Comparison of ENCODE assay signal across 10 mouse cellular contexts in genomic region chr13:56251176-56251923, GRCm38 (mm10). TPM values are rescaled to one million over a fixed set of nuclear protein-coding genes. Genes with fewer than 3 reads are reported as not detected.
DNase-seq lines count a peak whose midpoint lies in the region; ATAC-seq and TF ChIP-seq lines count a peak whose summit lies in the region.
"Had no signal": no experiment of that assay in that cellular context is flagged by ENCODE, and none has a peak within 500 bp of the region (broad histone marks: within the 10 kb centered on the region; RNA-seq: fewer than 3 reads in every experiment).

No protein-coding gene starts in this region.

- no peak for TF ChIP-seq EP300 in liver, postnatal 0 days (IDR thresholded peaks at IDR 0.05; ENCODE audit: low read depth)

- no peaks in the 10 kb centered on the region for H3K9me3 ChIP-seq in neural tube, embryonic 11.5 days (ENCODE audit: control insufficient read depth, low read length)
- H3K9me3 ChIP-seq in forebrain, embryonic 10.5 days = no peaks in the 10 kb centered on the region
- 0 out of 2 replicates have a peak, but pooled peaks cover 2% of the 10 kb centered on the region for H3K9me3 ChIP-seq in limb, embryonic 11.5 days (ENCODE audit: control insufficient read depth, low read length)
- no peaks in the 10 kb centered on the region for H3K9me3 ChIP-seq in stomach, embryonic 16.5 days (replicated peaks; ENCODE audit: control insufficient read depth, low read length)
- H3K9me3 ChIP-seq in liver, postnatal 0 days (ENCODE audit: low read length) = no peaks in the 10 kb centered on the region

- peak; percentile 66 for DNase-seq in neural tube, embryonic 11.5 days (ENCODE audit: low spot score)
- no peak for DNase-seq in neural tube, embryonic 10.5 days (ENCODE audit: extremely low spot score, low spot score)
- peak; percentile 54 for DNase-seq in forebrain, embryonic 10.5 days (ENCODE audit: extremely low spot score, low spot score)
- peak; percentile 69 for DNase-seq in limb, embryonic 11.5 days (ENCODE audit: low spot score)
- DNase-seq in liver, postnatal 0 days = no peak
- no peak for DNase-seq in thymus, postnatal 10 days (ENCODE audit: low spot score in 2 of 2)

- peaks cover 86% of the 10 kb centered on the region for H3K27me3 ChIP-seq in neural tube, embryonic 11.5 days (ENCODE audit: control insufficient read depth, insufficient read depth, low read length)
- peaks cover 100% of the 10 kb centered on the region for H3K27me3 ChIP-seq in forebrain, embryonic 10.5 days (ENCODE audit: poor library complexity, severe bottlenecking)
- peaks cover 89% of the 10 kb centered on the region for H3K27me3 ChIP-seq in limb, embryonic 11.5 days (ENCODE audit: control insufficient read depth, insufficient read depth, low read length)
- H3K27me3 ChIP-seq in stomach, embryonic 16.5 days (ENCODE audit: control insufficient read depth, insufficient read depth, low read length) = peaks cover 97% of the 10 kb centered on the region
- H3K27me3 ChIP-seq in liver, postnatal 0 days (ENCODE audit: insufficient read depth, low read length) = peaks cover 90% of the 10 kb centered on the region

- peak overlapping the region; percentile 62 for H3K9ac ChIP-seq in neural tube, embryonic 11.5 days (ENCODE audit: low read length)
- peak overlapping the region; percentile 23; the same call in 1 of the 2 replicates for H3K9ac ChIP-seq in limb, embryonic 11.5 days (ENCODE audit: low read length)
- no peak overlapping the region for H3K9ac ChIP-seq in stomach, embryonic 16.5 days (ENCODE audit: low read length)
- no peak overlapping the region for H3K9ac ChIP-seq in liver, postnatal 0 days (replicated peaks)

- H3K4me3 ChIP-seq in neural tube, embryonic 11.5 days (ENCODE audit: low read depth, low read length) = peak overlapping the region; percentile 36
- peak overlapping the region; percentile 47 for H3K4me3 ChIP-seq in forebrain, embryonic 10.5 days
- peak overlapping the region; percentile 35; the same call in 1 of the 2 replicates for H3K4me3 ChIP-seq in limb, embryonic 11.5 days (ENCODE audit: low read depth, low read length)
- peak overlapping the region; percentile 37; the same call in 1 of the 2 replicates for H3K4me3 ChIP-seq in stomach, embryonic 16.5 days (replicated peaks; ENCODE audit: low read length)
- H3K4me3 ChIP-seq in liver, postnatal 0 days (ENCODE audit: low read depth, low read length) = no peak overlapping the region

- peak; percentile 5; the same call in 1 of the 2 replicates for ATAC-seq in neural tube, embryonic 11.5 days (ENCODE audit: insufficient read depth, low FRiP score, low TSS enrichment)
- no peak for ATAC-seq in limb, embryonic 11.5 days (ENCODE audit: insufficient number of reproducible peaks, low FRiP score, low TSS enrichment, low read depth)
- no peak for ATAC-seq in stomach, embryonic 16.5 days (ENCODE audit: insufficient read depth, low FRiP score)
- ATAC-seq in liver, postnatal 0 days = no peak
- ATAC-seq: activated CD4-positive, CD25-positive, alpha-beta regulatory T cell, adult 4 months had no signal

- WGBS in neural tube, embryonic 11.5 days = under 1% methylated on average over 59 of the region's 59 CpGs
- WGBS in forebrain, embryonic 10.5 days = 1% methylated on average over 59 of the region's 59 CpGs
- under 1% methylated on average over 59 of the region's 59 CpGs for WGBS in limb, embryonic 11.5 days
- whole genome bisulfite sequencing in stomach, embryonic 16.5 days = 1% methylated on average over 59 of the region's 59 CpGs
- 2% methylated on average over 52 of the region's 59 CpGs for WGBS in liver, postnatal 0 days (ENCODE audit: insufficient replicate concordance)

- no peak for TF ChIP-seq CTCF in liver, postnatal 0 days (IDR thresholded peaks at IDR 0.05; ENCODE audit: low read depth)

- peaks cover 25% of the 10 kb centered on the region for H3K4me1 ChIP-seq in neural tube, embryonic 11.5 days (ENCODE audit: control insufficient read depth, insufficient read depth, low read length)
- H3K4me1 ChIP-seq in forebrain, embryonic 10.5 days = peaks cover 70% of the 10 kb centered on the region
- H3K4me1 ChIP-seq in limb, embryonic 11.5 days (ENCODE audit: control insufficient read depth, insufficient read depth, low read length) = peaks cover 14% of the 10 kb centered on the region
- H3K4me1 ChIP-seq in stomach, embryonic 16.5 days (ENCODE audit: control insufficient read depth, insufficient read depth, low read length) = peaks cover 4% of the 10 kb centered on the region; the same call in 1 of the 2 replicates
- no peaks in the 10 kb centered on the region for H3K4me1 ChIP-seq in liver, postnatal 0 days (ENCODE audit: insufficient read depth)

- H3K36me3 ChIP-seq in neural tube, embryonic 11.5 days (ENCODE audit: control insufficient read depth, insufficient read depth, low read length) = no peaks in the 10 kb centered on the region
- no peaks in the 10 kb centered on the region for H3K36me3 ChIP-seq in forebrain, embryonic 10.5 days (replicated peaks)
- no peaks in the 10 kb centered on the region for H3K36me3 ChIP-seq in limb, embryonic 11.5 days (ENCODE audit: control insufficient read depth, insufficient read depth, low read length)
- H3K36me3 ChIP-seq in stomach, embryonic 16.5 days (ENCODE audit: control insufficient read depth, insufficient read depth, low read length) = no peaks in the 10 kb centered on the region
- no peaks in the 10 kb centered on the region for H3K36me3 ChIP-seq in liver, postnatal 0 days (replicated peaks; ENCODE audit: insufficient read depth, low read length)

- peak overlapping the region; percentile 32 for H3K4me2 ChIP-seq in neural tube, embryonic 11.5 days (ENCODE audit: low read depth)
- peak overlapping the region; percentile 64; the same call in 1 of the 2 replicates for H3K4me2 ChIP-seq in limb, embryonic 11.5 days (ENCODE audit: low read depth, severe bottlenecking)
- peak overlapping the region; percentile 53; the same call in 1 of the 2 replicates for H3K4me2 ChIP-seq in stomach, embryonic 16.5 days (ENCODE audit: low read depth, low read length)
- no peak overlapping the region for H3K4me2 ChIP-seq in liver, postnatal 0 days (ENCODE audit: low read depth, low read length)

- peak overlapping the region; percentile 49 for H3K27ac ChIP-seq in neural tube, embryonic 11.5 days (ENCODE audit: low read depth, low read length)
- peak overlapping the region; percentile 82 for H3K27ac ChIP-seq in forebrain, embryonic 10.5 days
- no peak overlapping the region for H3K27ac ChIP-seq in limb, embryonic 11.5 days (replicated peaks; ENCODE audit: low read depth, low read length)
- no peak overlapping the region for H3K27ac ChIP-seq in stomach, embryonic 16.5 days (ENCODE audit: low read length)
- no peak overlapping the region for H3K27ac ChIP-seq in liver, postnatal 0 days (ENCODE audit: low read depth)

RNA-seq across cellular contexts. Expression of gene Neurog1, which starts 0.6 kb away (rescaled TPM):
- 37.3 and 44.0 TPM in 2 replicates for polyA plus RNA-seq in neural tube, embryonic 11.5 days (2014; fragmentation: Nextera tagmentation; extraction: Ambion mirVana)
- 13.5 and 18.5 TPM in 2 replicates for polyA plus RNA-seq in forebrain, embryonic 10.5 days (2016; fragmentation: Nextera tagmentation; extraction: Ambion mirVana)
- not detected in 2 replicates for polyA plus RNA-seq in limb, embryonic 11.5 days (2014; fragmentation: Nextera tagmentation; extraction: Ambion mirVana)
- not detected in 2 replicates for polyA plus RNA-seq in stomach, embryonic 16.5 days (2015; fragmentation: Nextera tagmentation; extraction: Ambion mirVana)
- polyA plus RNA-seq in liver, postnatal 0 days (2015; fragmentation: Nextera tagmentation; extraction: Ambion mirVana) = not detected in 2 replicates
- polyA plus RNA-seq: activated CD4-positive, CD25-positive, alpha-beta regulatory T cell, adult 4 months; heart, postnatal 0 days; liver, adult 2 months had no signal

RNA-seq across cellular contexts. Expression of gene Cxcl14, which starts 45.0 kb away (rescaled TPM):
- 35.7 and 42.4 TPM in 2 replicates for polyA plus RNA-seq in neural tube, embryonic 11.5 days (2014; fragmentation: Nextera tagmentation; extraction: Ambion mirVana)
- 2.3 and 2.7 TPM in 2 replicates for polyA plus RNA-seq in forebrain, embryonic 10.5 days (2016; fragmentation: Nextera tagmentation; extraction: Ambion mirVana)
- 145 and 157 TPM in 2 replicates for polyA plus RNA-seq in limb, embryonic 11.5 days (2014; fragmentation: Nextera tagmentation; extraction: Ambion mirVana)
- polyA plus RNA-seq in stomach, embryonic 16.5 days (2015; fragmentation: Nextera tagmentation; extraction: Ambion mirVana) = 9.9 and 10.2 TPM in 2 replicates
- 0.06 and 0.12 TPM in 2 replicates for polyA plus RNA-seq in liver, postnatal 0 days (2015; fragmentation: Nextera tagmentation; extraction: Ambion mirVana)
- polyA plus RNA-seq: activated CD4-positive, CD25-positive, alpha-beta regulatory T cell, adult 4 months had no signal

Comparison
In these comparisons a context has a peak if more than half of its experiments do, and no peak if none do; other contexts are left out.
1. DNase-seq: peak in neural tube, embryonic 11.5 days (single experiment), forebrain, embryonic 10.5 days (single experiment) and limb, embryonic 11.5 days (single experiment); none in neural tube, embryonic 10.5 days (single experiment), liver, postnatal 0 days (single experiment) and thymus, postnatal 10 days (0 of 2).
2. H3K27ac ChIP-seq: peak in neural tube, embryonic 11.5 days (single experiment) and forebrain, embryonic 10.5 days (single experiment); none in limb, embryonic 11.5 days (single experiment), stomach, embryonic 16.5 days (single experiment) and liver, postnatal 0 days (single experiment).
3. H3K9ac ChIP-seq: peak in neural tube, embryonic 11.5 days (single experiment) and limb, embryonic 11.5 days (single experiment); none in stomach, embryonic 16.5 days (single experiment) and liver, postnatal 0 days (single experiment).
4. RNA of gene Neurog1, which starts 0.6 kb away (polyA plus RNA-seq): 37.3 to 44.0 TPM in neural tube, embryonic 11.5 days and 13.5 to 18.5 TPM in forebrain, embryonic 10.5 days; not detected in limb, embryonic 11.5 days, not detected in stomach, embryonic 16.5 days and not detected in liver, postnatal 0 days; every median in the first group is over 10 times any median in the second.